Mouse (Mus musculus) C2C12 (cell line): Measurements from ENCODE around the gene Ppm1b.

ENCODE experiments used
- CEBPB ChIP-seq: IDR thresholded peaks from one replicate; pipeline ENCODE4 v1.6.1; 2011; ENCODE audit warnings: low read depth, mild to moderate bottlenecking, control low read depth, moderate library complexity
- CTCF ChIP-seq: IDR thresholded peaks from one replicate; pipeline ENCODE4 v1.5.1; 2011; ENCODE audit not compliant: control insufficient read depth, insufficient read depth, insufficient read length
- MAX ChIP-seq: IDR thresholded peaks from one replicate; pipeline ENCODE4 v1.6.1; 2011; ENCODE audit warnings: mild to moderate bottlenecking, control low read depth
- MYOD1 ChIP-seq: IDR thresholded peaks from one replicate; pipeline ENCODE4 v1.6.1; 2011; ENCODE audit warnings: low read depth; ENCODE audit not compliant: control insufficient read depth, insufficient read length
- MYOG ChIP-seq: IDR thresholded peaks from one replicate; pipeline ENCODE4 v1.6.1; 2011; ENCODE audit not compliant: control insufficient read depth, insufficient read length; ENCODE audit errors: extremely low read depth
- USF1 ChIP-seq: IDR thresholded peaks from one replicate; pipeline ENCODE4 v1.6.1; 2011; ENCODE audit warnings: low read depth, mild to moderate bottlenecking, control low read depth, moderate library complexity

- TF ChIP-seq CTCF: no peak
- no peak for TF ChIP-seq MAX
- no peak for TF ChIP-seq MYOD1
- TF ChIP-seq USF1: no peak
- no peak for TF ChIP-seq MYOG
- no peak for TF ChIP-seq CEBPB
Observed at GRCm38 (mm10) chr17:85045160-85045559, 88.6 kb downstream of the Ppm1b start.
